ENCODE assay signal across 8 mouse cellular contexts in genomic region chr7:30336384-30336783, GRCm38 (mm10). TPM values are rescaled to one million over a fixed set of nuclear protein-coding genes. Genes with fewer than 3 reads are reported as not detected.
DNase-seq lines count a peak whose midpoint lies in the region; ATAC-seq and TF ChIP-seq lines count a peak whose summit lies in the region.

No protein-coding gene starts in this region.

- no peak overlapping the region for H3K9ac ChIP-seq in liver, embryonic 13.5 days
- H3K9ac ChIP-seq in neural tube, embryonic 15.5 days (replicated peaks), result 0 out of 2 replicates have a peak overlapping the region, but pooled peaks have one; percentile 17

- H3K4me2 ChIP-seq in liver, embryonic 13.5 days, result no peak overlapping the region
- H3K4me2 ChIP-seq in neural tube, embryonic 15.5 days, result peak overlapping the region; percentile 32

- no peak for ATAC-seq in liver, embryonic 13.5 days (ENCODE audit: low read depth)
- ATAC-seq in neural tube, embryonic 15.5 days (ENCODE audit: low FRiP score), result 0 out of 2 replicates have a peak, but pooled peaks have one; percentile 30

- 3% methylated on average over 9 of the region's 9 CpGs for WGBS in liver, embryonic 13.5 days (ENCODE audit: insufficient replicate concordance)
- WGBS in neural tube, embryonic 15.5 days, result under 1% methylated on average over 9 of the region's 9 CpGs

- H3K4me1 ChIP-seq in liver, embryonic 13.5 days (replicated peaks), result no peaks in the 10 kb centered on the region
- H3K4me1 ChIP-seq in neural tube, embryonic 15.5 days, result peaks cover 34% of the 10 kb centered on the region
- peaks cover 12% of the 10 kb centered on the region for H3K4me1 ChIP-seq in testis, adult 2 months (ENCODE audit: control insufficient read depth, insufficient read depth, low read length)

- no peaks in the 10 kb centered on the region for H3K36me3 ChIP-seq in liver, embryonic 13.5 days
- no peaks in the 10 kb centered on the region for H3K36me3 ChIP-seq in neural tube, embryonic 15.5 days
- no peaks in the 10 kb centered on the region for H3K36me3 ChIP-seq in testis, adult 2 months (ENCODE audit: control insufficient read depth, insufficient read depth, low read length)

- H3K27ac ChIP-seq in liver, embryonic 13.5 days, result no peak overlapping the region
- no peak overlapping the region for H3K27ac ChIP-seq in neural tube, embryonic 15.5 days (replicated peaks)
- no peak overlapping the region for H3K27ac ChIP-seq in testis, adult 2 months (ENCODE audit: control insufficient read depth, insufficient read depth, low read depth, low read length)

- TF ChIP-seq CTCF in testis, adult 2 months (IDR thresholded peaks at IDR 0.05; ENCODE audit: control insufficient read depth, insufficient read depth, insufficient replicate concordance, low read depth, low read length), result peak; percentile 92

- no peak overlapping the region for H3K4me3 ChIP-seq in liver, embryonic 13.5 days (replicated peaks)
- no peak overlapping the region for H3K4me3 ChIP-seq in neural tube, embryonic 15.5 days (replicated peaks)
- H3K4me3 ChIP-seq in testis, adult 2 months (ENCODE audit: control insufficient read depth, low read depth, low read length), result no peak overlapping the region

- TF ChIP-seq POLR2A in testis, adult 2 months (IDR thresholded peaks at IDR 0.05; ENCODE audit: control insufficient read depth, low read depth, low read length), result no peak

- peaks cover 44% of the 10 kb centered on the region for H3K27me3 ChIP-seq in liver, embryonic 13.5 days
- peaks cover 21% of the 10 kb centered on the region for H3K27me3 ChIP-seq in neural tube, embryonic 15.5 days (replicated peaks)
- H3K27me3 ChIP-seq in testis, adult 2 months (ENCODE audit: control insufficient read depth, insufficient read depth, low read length), result no peaks in the 10 kb centered on the region

- peak; percentile 77 for DNase-seq in CD4-positive helper T cell, adult 2 months (ENCODE audit: low read depth, low spot score)
- DNase-seq in adrenal gland, adult 8-10 months, result peak; percentile 50
- peak; percentile 90 for DNase-seq in embryo, embryonic 11 days
- DNase-seq in gastrocnemius, postnatal 4 days (ENCODE audit: low spot score in 2 of 2), result peak; percentile 75 to 89
- peak; percentile 85 for DNase-seq in kidney, adult 9 months
- peak; percentile 46 for DNase-seq in liver, embryonic 13.5 days

- no peaks in the 10 kb centered on the region for H3K9me3 ChIP-seq in liver, embryonic 13.5 days (replicated peaks)
- H3K9me3 ChIP-seq in neural tube, embryonic 15.5 days (replicated peaks), result no peaks in the 10 kb centered on the region

RNA-seq across cellular contexts. Expression of gene Sdhaf1, which starts 12.7 kb away (rescaled TPM):
- 10 to 100 TPM; 13.9 to 18.4 (median 16.1) TPM for total RNA-seq in adrenal gland, adult 8-10 months (2022)
- total RNA-seq in gastrocnemius, postnatal 4 days (2021), result 10 to 100 TPM; 12.0 to 13.2 TPM
- 6.4 and 6.6 TPM in 2 replicates for polyA plus RNA-seq in liver, embryonic 13.5 days (2015; fragmentation: Nextera tagmentation; extraction: Ambion mirVana)
- polyA plus RNA-seq in neural tube, embryonic 15.5 days (2015; fragmentation: Nextera tagmentation; extraction: Ambion mirVana), result 16.0 and 16.7 TPM in 2 replicates
- 6.1 and 6.5 TPM in 2 replicates for polyA plus RNA-seq in testis, adult 2 months (2012; rRNA removed)

RNA-seq across cellular contexts. Expression of gene E130208F15Rik, which starts 14.8 kb away (rescaled TPM):
- total RNA-seq in adrenal gland, adult 8-10 months (2022), result 1 to 10 TPM in 3 of 4 experiments, under 1 TPM in 1; 0.87 to 2.2 (median 1.8) TPM
- 1 to 10 TPM; 1.2 to 1.4 TPM for total RNA-seq in gastrocnemius, postnatal 4 days (2021)
- 1.3 and 1.8 TPM in 2 replicates for polyA plus RNA-seq in liver, embryonic 13.5 days (2015; fragmentation: Nextera tagmentation; extraction: Ambion mirVana)
- not detected in 2 replicates for polyA plus RNA-seq in neural tube, embryonic 15.5 days (2015; fragmentation: Nextera tagmentation; extraction: Ambion mirVana)
- 0.18 and 0.28 TPM in 2 replicates for polyA plus RNA-seq in testis, adult 2 months (2012; rRNA removed)

RNA-seq across cellular contexts. Expression of gene Syne4, which starts 21.8 kb away (rescaled TPM):
- 100 to 1,000 TPM in 1 of 4 experiments, 10 to 100 TPM in 3; 22.5 to 102 (median 57.8) TPM for total RNA-seq in adrenal gland, adult 8-10 months (2022)
- total RNA-seq in gastrocnemius, postnatal 4 days (2021), result 1 to 10 TPM; 2.5 to 3.8 TPM
- 6.1 and 8.8 TPM in 2 replicates for polyA plus RNA-seq in liver, embryonic 13.5 days (2015; fragmentation: Nextera tagmentation; extraction: Ambion mirVana)
- polyA plus RNA-seq in neural tube, embryonic 15.5 days (2015; fragmentation: Nextera tagmentation; extraction: Ambion mirVana), result 18.9 and 24.7 TPM in 2 replicates
- polyA plus RNA-seq in testis, adult 2 months (2012; rRNA removed), result 7.4 and 9.6 TPM in 2 replicates

RNA-seq across cellular contexts. Expression of gene Lrfn3, which starts 26.2 kb away (rescaled TPM):
- total RNA-seq in adrenal gland, adult 8-10 months (2022), result 10 to 100 TPM; 11.5 to 15.8 (median 12.7) TPM
- total RNA-seq in gastrocnemius, postnatal 4 days (2021), result 1 to 10 TPM; 3.3 to 3.8 TPM
- polyA plus RNA-seq in liver, embryonic 13.5 days (2015; fragmentation: Nextera tagmentation; extraction: Ambion mirVana), result 1.4 and 1.5 TPM in 2 replicates
- 13.5 and 15.7 TPM in 2 replicates for polyA plus RNA-seq in neural tube, embryonic 15.5 days (2015; fragmentation: Nextera tagmentation; extraction: Ambion mirVana)
- 0.27 and 0.35 TPM in 2 replicates for polyA plus RNA-seq in testis, adult 2 months (2012; rRNA removed)

RNA-seq across cellular contexts. Expression of gene Alkbh6, which starts 27.9 kb away (rescaled TPM):
- 100 to 1,000 TPM in 1 of 4 experiments, 10 to 100 TPM in 3; 60.5 to 112 (median 82.7) TPM for total RNA-seq in adrenal gland, adult 8-10 months (2022)
- 10 to 100 TPM; 25.0 to 26.5 TPM for total RNA-seq in gastrocnemius, postnatal 4 days (2021)
- polyA plus RNA-seq in liver, embryonic 13.5 days (2015; fragmentation: Nextera tagmentation; extraction: Ambion mirVana), result 17.2 and 18.9 TPM in 2 replicates
- polyA plus RNA-seq in neural tube, embryonic 15.5 days (2015; fragmentation: Nextera tagmentation; extraction: Ambion mirVana), result 131 and 141 TPM in 2 replicates
- polyA plus RNA-seq in testis, adult 2 months (2012; rRNA removed), result 36.5 and 38.0 TPM in 2 replicates
